Mouse (Mus musculus): ENCODE measurements at regions not wholly inside any gene's neighbourhood (a gene's known extent, or its start where the extent isn't known, plus 50 kb on each side); places are given as distances from the start of the nearest gene placed in this dataset.
A peak's percentile ranks its signal among the peaks of the same experiment; 100 is the strongest.

GRCm38 (mm10) chr6:110120406-110120805 is 525.0 kb upstream of the Grm7 start:
- DNase-seq, result no peak

GRCm38 (mm10) chr6:110132271-110132670 is 513.1 kb upstream of the Grm7 start:
- DNase-seq, result no peak

- DNase-seq, result no peak
Observed at GRCm38 (mm10) chr6:110133587-110133986, 511.8 kb upstream of the Grm7 start.

- DNase-seq, result peak in 1 of 2 experiments; percentile 4
Observed at GRCm38 (mm10) chr6:110137043-110137650, 508.2 kb upstream of the Grm7 start.

- DNase-seq, result peak in 1 of 2 experiments; percentile 11
Observed at GRCm38 (mm10) chr6:110139396-110139795, 506.0 kb upstream of the Grm7 start.

GRCm38 (mm10) chr6:110168539-110168938 is 476.8 kb upstream of the Grm7 start:
- DNase-seq, result no peak

- no peak for DNase-seq
Observed at GRCm38 (mm10) chr6:110205973-110206372, 439.4 kb upstream of the Grm7 start.

GRCm38 (mm10) chr6:110208822-110209221 is 436.6 kb upstream of the Grm7 start:
- DNase-seq, result no peak

GRCm38 (mm10) chr6:110247490-110247889 is 397.9 kb upstream of the Grm7 start:
- DNase-seq, result no peak

GRCm38 (mm10) chr6:110296549-110296948 is 348.8 kb upstream of the Grm7 start:
- DNase-seq, result peak in 1 of 2 experiments; percentile 1

Data from heart, adult 18-20 months (tissue).